Mouse (Mus musculus): ENCODE measurements around the gene Tlx2. TPM values are rescaled to one million over a fixed set of nuclear protein-coding genes. Genes with fewer than 3 reads are reported as not detected.

Tlx2 gene
- total RNA-seq, 2 experiments from 2014 or later, result not detected

GRCm38 (mm10) chr6:83057790-83058189, 12.3 kb downstream of the Tlx2 start, which contains the start of gene Dqx1:
Gene Dqx1, plus strand, starts transcription at chr6:83057844.
- ATAC-seq (replicated peaks; ENCODE audit: poor library complexity), result no peak

- ATAC-seq (replicated peaks; ENCODE audit: poor library complexity), result peak; percentile 2; the same call in 1 of the 2 replicates
Observed at GRCm38 (mm10) chr6:83054871-83055431, 15.1 kb downstream of the Tlx2 start, which contains the start of gene Htra2. Gene Htra2, minus strand, starts transcription at chr6:83055273.

- ATAC-seq (replicated peaks; ENCODE audit: poor library complexity), result peak; percentile 88
Observed at GRCm38 (mm10) chr6:83054074-83054851, 15.8 kb downstream of the Tlx2 start, which contains the start of gene Aup1. Gene Aup1, plus strand, starts transcription at chr6:83054521.

- peak; percentile 26 for ATAC-seq (replicated peaks; ENCODE audit: poor library complexity)
Observed at GRCm38 (mm10) chr6:83053136-83053960, 16.7 kb downstream of the Tlx2 start.

GRCm38 (mm10) chr6:83049367-83049766, 20.7 kb downstream of the Tlx2 start:
- no peak for ATAC-seq (replicated peaks; ENCODE audit: poor library complexity)

- ATAC-seq (replicated peaks; ENCODE audit: poor library complexity), result peak; percentile 69
Observed at GRCm38 (mm10) chr6:83044742-83045141, 25.4 kb downstream of the Tlx2 start.

GRCm38 (mm10) chr6:83043993-83044392, 26.1 kb downstream of the Tlx2 start:
- ATAC-seq (replicated peaks; ENCODE audit: poor library complexity), result no peak

GRCm38 (mm10) chr6:83043561-83043960, 26.5 kb downstream of the Tlx2 start:
- no peak for ATAC-seq (replicated peaks; ENCODE audit: poor library complexity)

- no peak for ATAC-seq (replicated peaks; ENCODE audit: poor library complexity)
Observed at GRCm38 (mm10) chr6:83040601-83041000, 29.5 kb downstream of the Tlx2 start.

GRCm38 (mm10) chr6:83038496-83039012, 31.5 kb downstream of the Tlx2 start:
- peak; percentile 89 for ATAC-seq (replicated peaks; ENCODE audit: poor library complexity)

- ATAC-seq (replicated peaks; ENCODE audit: poor library complexity), result no peak
Observed at GRCm38 (mm10) chr6:83037188-83037587, 32.9 kb downstream of the Tlx2 start.

GRCm38 (mm10) chr6:83034463-83035055, 35.5 kb downstream of the Tlx2 start:
- ATAC-seq (replicated peaks; ENCODE audit: poor library complexity), result no peak

- peak; percentile 77 for ATAC-seq (replicated peaks; ENCODE audit: poor library complexity)
Observed at GRCm38 (mm10) chr6:83033249-83034185, 36.6 kb downstream of the Tlx2 start, which contains the start of the genes Dok1 and Loxl3. Gene Dok1, minus strand, starts transcription at chr6:83033471. Gene Loxl3, plus strand, starts transcription at chr6:83034173.

GRCm38 (mm10) chr6:83032769-83033191, 37.3 kb downstream of the Tlx2 start:
- peak; percentile 54 for ATAC-seq (replicated peaks; ENCODE audit: poor library complexity)

- no peak for ATAC-seq (replicated peaks; ENCODE audit: poor library complexity)
Observed at GRCm38 (mm10) chr6:83031921-83032590, 38.0 kb downstream of the Tlx2 start.

- ATAC-seq (replicated peaks; ENCODE audit: poor library complexity), result no peak
Observed at GRCm38 (mm10) chr6:83031111-83031510, 39.0 kb downstream of the Tlx2 start.

- no peak for ATAC-seq (replicated peaks; ENCODE audit: poor library complexity)
Observed at GRCm38 (mm10) chr6:83029777-83030176, 40.3 kb downstream of the Tlx2 start.

GRCm38 (mm10) chr6:83027706-83028105, 42.4 kb downstream of the Tlx2 start:
- ATAC-seq (replicated peaks; ENCODE audit: poor library complexity), result no peak

- 0 out of 2 replicates have a peak, but pooled peaks have one; percentile 7 for ATAC-seq (replicated peaks; ENCODE audit: poor library complexity)
Observed at GRCm38 (mm10) chr6:83027293-83027692, 42.8 kb downstream of the Tlx2 start.

All from megakaryocyte progenitor cell, adult 5-6 weeks (primary cell).